Mouse (Mus musculus) ovary, postnatal 36 days (tissue): ENCODE results near the gene Olfr263.
A peak's percentile ranks its signal among the peaks of the same experiment; 100 is the strongest.

Experiments used
- DNase-seq: peaks from one replicate; pipeline ENCODE4 v3.0.0; 2022; ENCODE audit warnings: low spot score, mixed read lengths

The Olfr263 gene

DNA sequence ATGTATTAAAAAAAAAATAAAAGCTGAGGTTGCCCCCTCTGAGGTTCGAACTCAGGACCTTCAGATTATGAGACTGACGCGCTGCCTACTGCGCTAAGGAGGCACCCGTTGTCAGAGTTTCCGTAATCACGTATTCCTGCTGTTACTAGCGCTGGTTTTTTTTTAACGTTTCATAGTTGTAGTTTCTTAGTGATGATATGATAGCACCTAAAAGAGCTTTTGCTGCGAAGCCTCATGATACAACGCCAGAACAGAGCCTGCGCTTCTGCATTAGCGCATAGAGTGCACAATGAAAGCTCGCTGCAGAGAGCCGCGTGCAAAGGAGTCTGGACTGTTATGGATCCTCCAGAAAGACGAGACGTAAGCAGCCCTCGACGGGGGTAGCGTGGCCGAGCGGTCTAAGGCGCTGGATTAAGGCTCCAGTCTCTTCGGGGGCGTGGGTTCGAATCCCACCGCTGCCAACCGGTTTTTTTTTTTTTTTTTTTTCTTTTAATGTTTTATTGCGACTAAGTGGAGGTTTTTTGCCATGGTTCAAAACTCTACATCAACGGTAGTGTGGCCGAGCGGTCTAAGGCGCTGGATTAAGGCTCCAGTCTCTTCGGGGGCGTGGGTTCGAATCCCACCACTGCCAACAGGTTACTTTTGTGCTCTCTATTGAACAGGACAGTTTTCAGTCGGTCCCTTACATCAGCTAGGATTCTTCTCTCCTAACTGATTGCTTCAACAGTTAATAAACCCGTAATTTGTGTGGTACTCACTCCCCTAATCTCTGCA is 40.4 kb downstream of the Olfr263 start:
- peak; percentile 75 for DNase-seq

GRCm38 (mm10) chr13:21170431-21171155 is 41.2 kb downstream of the Olfr263 start:
- DNase-seq = no peak

- no peak for DNase-seq
These were observed 41.7 kb downstream of the Olfr263 start for GRCm38 (mm10) chr13:21171156-21171530.

DNA sequence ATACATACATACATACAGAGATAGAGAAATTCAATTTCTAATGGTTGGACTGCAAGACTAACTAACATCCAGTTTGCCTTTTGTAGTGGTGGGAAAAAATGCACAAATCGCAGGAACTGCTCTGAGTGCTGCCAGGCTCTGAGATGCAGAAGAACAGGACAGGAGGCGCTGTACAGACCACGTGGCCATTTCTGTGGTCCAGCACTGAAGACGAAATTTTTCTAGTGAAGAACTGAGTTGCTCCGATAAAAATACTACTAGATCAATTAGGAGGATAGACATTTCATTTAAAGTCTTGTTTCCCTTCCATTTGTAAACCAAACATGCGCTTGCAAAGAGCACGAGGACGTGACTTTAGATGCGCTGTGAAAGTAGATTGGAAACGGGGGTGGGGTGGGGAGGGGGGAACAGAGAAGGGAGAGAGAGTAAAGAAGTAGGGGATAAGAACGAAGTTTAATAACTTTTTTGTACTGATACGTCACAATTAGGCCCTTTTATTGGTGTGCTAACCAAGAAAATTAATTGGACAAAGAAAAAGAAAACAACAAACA is 42.2 kb downstream of the Olfr263 start:
- DNase-seq = no peak

- peak; percentile 49 for DNase-seq
These were observed 43.0 kb downstream of the Olfr263 start for GRCm38 (mm10) chr13:21172241-21173027.

- DNase-seq = peak; percentile 82
These were observed 43.6 kb downstream of the Olfr263 start for GRCm38 (mm10) chr13:21173072-21173471.

GRCm38 (mm10) chr13:21176733-21177132 is 47.3 kb downstream of the Olfr263 start:
- no peak for DNase-seq

DNA sequence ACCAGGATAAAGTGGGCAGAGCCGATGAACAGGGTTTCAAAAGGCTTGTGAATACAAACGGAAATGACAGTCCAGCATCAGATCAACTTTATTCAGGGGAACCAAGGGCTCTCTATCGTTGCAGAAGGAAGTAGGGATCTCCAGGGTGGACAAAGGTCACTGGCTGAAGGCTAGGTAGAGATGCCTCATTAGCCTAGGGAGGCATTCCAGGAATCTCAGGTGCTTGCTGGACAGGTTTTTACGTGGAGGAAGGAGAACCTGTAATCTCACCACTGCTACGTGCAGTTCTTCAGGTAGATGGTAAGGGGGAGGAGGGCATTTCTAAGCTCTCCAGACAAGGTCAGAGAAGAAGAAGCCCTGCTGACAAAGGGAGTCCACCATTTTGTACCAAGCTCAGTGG is 48.2 kb downstream of the Olfr263 start:
- DNase-seq = no peak

- DNase-seq = no peak
These were observed 48.9 kb downstream of the Olfr263 start for GRCm38 (mm10) chr13:21178364-21178763.

DNA sequence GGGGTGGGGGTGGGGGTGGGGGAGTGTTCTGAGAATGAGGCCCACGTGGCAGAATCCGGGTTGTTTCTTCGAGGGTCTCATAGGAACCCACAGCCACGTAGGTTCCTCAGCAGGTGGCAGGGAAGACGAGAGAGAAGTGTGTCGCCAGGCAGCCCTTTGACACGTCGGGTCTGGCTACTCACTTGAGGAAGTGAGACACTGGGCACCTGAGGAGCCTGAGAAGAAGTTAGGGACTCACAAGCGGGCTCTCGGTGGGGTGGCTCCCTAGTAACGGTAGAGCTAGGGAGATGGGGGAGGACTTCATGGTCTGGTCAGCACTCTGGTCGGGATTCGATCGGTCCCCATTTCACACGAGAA is 49.9 kb downstream of the Olfr263 start, which contains the start of gene Trim27:
Gene Trim27 (plus strand): TSS at position 79 of the 357 bp plus-strand sequence.
- DNase-seq = no peak

DNA sequence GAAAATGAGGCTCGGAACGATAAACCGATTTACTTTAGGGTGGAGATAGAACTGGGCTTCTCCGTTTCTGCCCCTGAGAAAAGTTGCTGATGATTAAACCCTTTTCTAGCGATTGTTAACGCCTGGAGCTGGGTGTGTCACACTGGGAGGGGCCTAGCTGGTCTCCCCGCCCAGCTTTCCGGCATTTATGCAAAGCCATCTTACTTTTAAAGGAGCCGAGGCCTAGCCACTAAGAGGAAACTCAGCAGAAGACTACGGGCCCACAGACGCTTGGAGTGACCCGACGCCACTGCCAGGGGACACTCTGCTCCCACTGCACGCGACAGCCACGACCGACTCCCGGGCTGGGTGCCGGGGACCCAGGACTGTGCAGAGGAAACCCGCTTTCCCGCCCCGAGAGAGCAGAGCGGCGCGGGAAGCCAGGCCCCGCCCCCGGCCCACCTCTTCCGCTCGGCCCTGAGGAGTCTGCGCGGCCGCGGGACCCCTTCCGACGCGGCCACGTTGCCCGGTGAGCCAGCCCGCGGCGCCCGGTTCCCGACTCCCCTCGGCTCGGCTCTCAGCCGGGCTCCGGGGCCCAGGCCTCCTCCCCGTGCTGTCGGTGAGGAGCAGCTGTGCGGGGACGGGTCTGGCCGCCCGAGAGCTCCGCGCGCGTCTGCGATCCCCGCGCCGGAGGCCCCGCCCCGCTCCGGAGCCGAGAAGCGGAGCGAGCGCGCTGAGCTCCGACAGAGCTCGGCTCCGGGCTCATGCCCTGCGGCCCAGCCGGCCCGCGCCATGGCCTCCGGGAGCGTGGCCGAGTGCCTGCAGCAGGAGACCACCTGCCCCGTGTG is 50.5 kb downstream of the Olfr263 start:
- DNase-seq = peak; percentile 84

DNA sequence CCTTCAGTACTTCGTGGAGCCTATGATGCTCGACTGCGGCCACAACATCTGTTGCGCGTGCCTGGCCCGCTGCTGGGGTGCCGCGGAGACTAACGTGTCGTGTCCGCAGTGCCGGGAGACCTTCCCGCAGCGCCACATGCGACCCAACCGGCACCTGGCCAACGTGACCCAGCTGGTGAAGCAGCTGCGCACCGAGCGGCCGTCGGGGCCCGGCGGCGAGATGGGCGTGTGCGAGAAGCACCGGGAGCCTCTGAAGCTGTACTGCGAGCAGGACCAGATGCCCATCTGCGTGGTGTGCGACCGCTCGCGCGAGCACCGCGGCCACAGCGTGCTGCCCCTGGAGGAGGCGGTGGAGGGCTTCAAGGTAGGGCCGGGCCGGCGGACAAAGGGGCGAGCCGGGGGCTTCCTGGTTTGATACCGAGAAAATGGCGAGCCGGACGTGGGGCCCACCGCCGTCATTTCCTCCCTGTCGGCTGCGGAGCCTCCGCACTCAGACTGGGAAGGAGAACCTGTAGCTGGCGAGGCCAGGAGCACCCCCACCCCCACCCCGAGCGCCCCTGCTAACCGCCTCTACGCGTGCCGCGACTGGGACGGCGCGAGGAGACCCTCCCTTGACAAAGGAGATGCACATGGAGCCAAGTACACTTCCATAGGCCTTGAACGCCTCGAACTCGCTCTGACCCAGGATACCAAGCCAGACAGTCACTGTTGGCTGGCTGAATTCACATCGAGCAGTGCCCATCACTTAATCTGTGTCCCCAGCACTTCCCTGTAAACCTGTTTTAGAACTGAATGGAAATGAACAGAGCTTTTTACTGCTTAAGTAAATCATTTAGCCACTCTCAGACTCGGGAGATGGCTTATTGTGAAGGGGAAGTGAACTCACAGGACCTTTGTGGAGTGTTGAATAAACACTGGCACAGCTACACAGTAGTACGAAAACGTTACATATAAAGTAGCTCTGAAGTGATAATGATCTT is 51.4 kb downstream of the Olfr263 start:
- peak; percentile 51 for DNase-seq

DNA sequence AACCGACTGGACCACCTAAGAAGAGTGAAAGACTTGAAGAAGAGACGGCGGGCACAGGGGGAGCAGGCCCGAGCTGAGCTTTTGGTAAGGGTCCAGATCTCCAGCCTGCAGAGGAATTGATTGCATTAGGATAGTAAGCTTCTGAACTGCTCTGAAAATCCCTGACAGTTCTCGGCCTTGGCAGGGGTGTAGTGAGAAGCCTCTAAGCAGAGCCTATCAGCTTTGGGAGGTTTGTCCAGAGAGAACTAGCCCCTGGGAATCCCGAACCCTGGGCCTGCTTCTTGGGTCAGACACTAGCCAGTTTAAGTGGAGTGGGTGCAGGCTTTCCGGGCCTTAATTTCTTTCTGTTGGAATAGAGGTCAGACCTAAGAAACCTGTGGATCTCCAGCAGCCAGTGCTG is 52.6 kb downstream of the Olfr263 start:
- no peak for DNase-seq

- no peak for DNase-seq
These were observed 53.6 kb downstream of the Olfr263 start for GRCm38 (mm10) chr13:21183066-21183465.

DNA sequence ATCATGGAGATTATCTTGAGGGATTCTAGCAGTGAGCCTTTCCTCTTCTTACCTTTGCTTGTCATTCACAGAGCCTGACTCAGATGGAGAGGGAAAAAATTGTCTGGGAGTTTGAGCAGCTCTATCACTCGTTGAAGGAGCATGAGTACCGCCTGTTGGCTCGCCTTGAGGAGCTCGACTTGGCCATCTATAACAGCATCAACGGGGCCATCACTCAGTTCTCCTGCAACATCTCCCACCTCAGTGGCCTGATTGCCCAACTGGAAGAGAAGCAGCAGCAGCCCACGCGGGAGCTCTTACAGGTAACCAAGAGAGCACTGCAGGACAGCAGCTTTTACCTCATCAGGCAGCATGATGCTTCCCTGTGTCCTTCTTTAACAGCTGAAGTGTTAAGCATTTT is 54.2 kb downstream of the Olfr263 start:
- no peak for DNase-seq

DNA sequence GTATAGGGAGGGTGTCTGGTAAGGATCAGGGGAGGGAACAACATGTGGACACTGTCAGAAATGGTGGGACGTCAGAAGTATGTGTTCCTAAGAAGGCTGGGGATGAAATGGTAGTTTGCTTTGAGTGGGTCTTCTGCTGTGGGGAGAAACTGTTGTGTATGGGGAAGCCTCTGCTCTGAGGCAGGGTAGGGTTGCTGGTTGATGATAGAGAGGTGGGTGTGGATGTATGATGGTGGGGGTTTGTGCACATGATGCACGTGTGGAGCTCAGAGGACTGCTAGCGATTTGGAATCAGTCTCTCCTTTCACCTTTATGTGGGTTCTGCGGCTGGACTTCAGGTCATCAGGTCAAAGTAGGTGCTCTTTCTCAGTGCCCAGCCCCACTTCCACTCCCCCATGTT is 56.1 kb downstream of the Olfr263 start:
- no peak for DNase-seq
